Mouse (Mus musculus) liver, embryonic 11.5 days (tissue): ENCODE results near the gene Calhm3. TPM values are rescaled to one million over a fixed set of nuclear protein-coding genes. Genes with fewer than 3 reads are reported as not detected.

Source experiments
- ATAC-seq: fragments of 200-750 bp; cut with Nextera tagmentation; replicated peaks from 2 replicates; pipeline ENCODE4 v1.8.0; 2017; ENCODE audit warnings: moderate number of reproducible peaks, mild to moderate bottlenecking, moderate TSS enrichment, moderate library complexity; ENCODE audit not compliant: low FRiP score
- DNase-seq: peaks from one replicate; pipeline ENCODE4 v3.0.0-alpha.2; 2017; ENCODE audit warnings: low spot score
- H3K27ac ChIP-seq: fragments of 300-500 bp; sonication (generic); 2 replicates; pipeline ENCODE4 v1.5.1; 2014; ENCODE audit warnings: mild to moderate bottlenecking, low read depth, low read length, control low read depth
- H3K27me3 ChIP-seq: fragments of 300-500 bp; sonication (generic); replicated peaks from 2 replicates; pipeline ENCODE4 v1.6.1; 2014; ENCODE audit warnings: low read length, mixed read lengths; ENCODE audit not compliant: control insufficient read depth, insufficient read depth
- H3K36me3 ChIP-seq: fragments of 300-500 bp; sonication (generic); 2 replicates; pipeline ENCODE4 v1.6.1; 2014; ENCODE audit warnings: mild to moderate bottlenecking, low read length, moderate library complexity, mixed read lengths; ENCODE audit not compliant: control insufficient read depth, insufficient read depth
- H3K4me1 ChIP-seq: fragments of 300-500 bp; sonication (generic); replicated peaks from 2 replicates; pipeline ENCODE4 v1.6.1; 2014; ENCODE audit warnings: low read length, mixed read lengths; ENCODE audit not compliant: control insufficient read depth, insufficient read depth
- H3K4me2 ChIP-seq: fragments of 300-500 bp; sonication (generic); 2 replicates; pipeline ENCODE4 v1.6.1; 2014; ENCODE audit warnings: mild to moderate bottlenecking, control low read depth, moderate library complexity
- H3K4me3 ChIP-seq: fragments of 300-500 bp; sonication (generic); 2 replicates; pipeline ENCODE4 v1.5.1; 2014; ENCODE audit warnings: low read depth, low read length, control low read depth
- H3K9ac ChIP-seq: fragments of 300-500 bp; sonication (generic); 2 replicates; pipeline ENCODE4 v1.6.1; 2014; ENCODE audit warnings: low read depth, low read length, control low read depth
- H3K9me3 ChIP-seq: fragments of 300-500 bp; sonication (generic); 2 replicates; pipeline ENCODE4 v1.6.1; 2016; ENCODE audit warnings: low read length, inconsistent platforms, mixed read lengths; ENCODE audit not compliant: control insufficient read depth
- WGBS: fragments of 180-500 bp; shearing (Covaris S2); extraction: QIAGEN DNeasy Blood & Tissue Kit; methylation state at CpG from one replicate; pipeline ENCODE4 v1.1.7; 2014; 5-methylcytosine and 5-hydroxymethylcytosine counted together
- polyA plus RNA-seq: library from polyadenylated mRNA; unstranded; fragments of >200 nt; fragmentation: Nextera tagmentation; extraction: Ambion mirVana; gene quantifications from 2 replicates; pipeline ENCODE4 v1.2.1, GENCODE M21; 2014

Gene Calhm3
- polyA plus RNA-seq, 1 experiment from 2014 or later = not detected

- Histone ChIP-seq H3K4me3 (peak within 1 kb of the TSS; percentile 50), H3K27me3 (peaks cover 13% of the 10 kb centered on the region), H3K4me2 (peak within 1 kb of the TSS; percentile 69), H3K9me3 (no peaks in the 10 kb centered on the region), H3K9ac (peak within 1 kb of the TSS; percentile 59), H3K4me1 (peaks cover 22% of the 10 kb centered on the region), H3K36me3 (no peaks in the 10 kb centered on the region; the same call in 1 of the 2 replicates), H3K27ac (peak within 1 kb of the TSS; percentile 62)
- peak; percentile 54; the same call in 1 of the 2 replicates for ATAC-seq
- peak; percentile 57 for DNase-seq
- 2% methylated on average over 28 of the region's 28 CpGs for WGBS
Observed at GRCm38 (mm10) chr19:47137771-47138421, 19.7 kb downstream of the Calhm3 start, which contains the start of gene Calhm2. Calhm2 (minus strand) TSS chr19:47138294.

GRCm38 (mm10) chr19:47137051-47137581, 20.4 kb downstream of the Calhm3 start:
- WGBS = 13% methylated on average over 6 of the region's 6 CpGs
- peak overlapping the region; percentile 50 for H3K4me3 ChIP-seq
- H3K4me1 ChIP-seq = peaks cover 26% of the 10 kb centered on the region
- H3K36me3 ChIP-seq = peaks cover 1% of the 10 kb centered on the region; the same call in 1 of the 2 replicates
- no peaks in the 10 kb centered on the region for H3K9me3 ChIP-seq
- peak overlapping the region; percentile 62; the same call in 1 of the 2 replicates for H3K27ac ChIP-seq
- H3K27me3 ChIP-seq = peaks cover 13% of the 10 kb centered on the region
- H3K4me2 ChIP-seq = peak overlapping the region; percentile 69
- DNase-seq (no peak), ATAC-seq (peak; percentile 56)
- peak overlapping the region; percentile 59 for H3K9ac ChIP-seq

GRCm38 (mm10) chr19:47136170-47136569, 21.4 kb downstream of the Calhm3 start:
- DNase-seq (no peak), ATAC-seq (no peak)
- H3K27me3 ChIP-seq = peaks cover 13% of the 10 kb centered on the region
- H3K36me3 ChIP-seq = peaks cover 7% of the 10 kb centered on the region; the same call in 1 of the 2 replicates
- no peaks in the 10 kb centered on the region for H3K9me3 ChIP-seq
- WGBS = 84% methylated on average over 5 of the region's 5 CpGs
- no peak overlapping the region for H3K9ac ChIP-seq
- no peak overlapping the region for H3K4me3 ChIP-seq
- H3K27ac ChIP-seq = no peak overlapping the region
- peaks cover 26% of the 10 kb centered on the region for H3K4me1 ChIP-seq
- H3K4me2 ChIP-seq = peak overlapping the region; percentile 1; the same call in 1 of the 2 replicates

- H3K4me3 ChIP-seq = no peak overlapping the region
- H3K9me3 ChIP-seq = no peaks in the 10 kb centered on the region
- H3K4me1 ChIP-seq = peaks cover 26% of the 10 kb centered on the region
- H3K9ac ChIP-seq = no peak overlapping the region
- no peak overlapping the region for H3K4me2 ChIP-seq
- peaks cover 8% of the 10 kb centered on the region; the same call in 1 of the 2 replicates for H3K36me3 ChIP-seq
- WGBS = 88% methylated on average over 17 of the region's 17 CpGs
- H3K27ac ChIP-seq = no peak overlapping the region
- ATAC-seq (no peak), DNase-seq (no peak)
- peaks cover 11% of the 10 kb centered on the region for H3K27me3 ChIP-seq
Observed at GRCm38 (mm10) chr19:47135568-47135967, 22.0 kb downstream of the Calhm3 start.

- no peak overlapping the region for H3K4me2 ChIP-seq
- ATAC-seq = peak; percentile 30; the same call in 1 of the 2 replicates
- H3K4me3 ChIP-seq = no peak overlapping the region
- no peaks in the 10 kb centered on the region for H3K9me3 ChIP-seq
- H3K27ac ChIP-seq = no peak overlapping the region; the same call in none of the 2 replicates
- peaks cover 5% of the 10 kb centered on the region; the same call in 1 of the 2 replicates for H3K27me3 ChIP-seq
- 43% methylated on average over 7 of the region's 7 CpGs for WGBS
- peaks cover 32% of the 10 kb centered on the region for H3K36me3 ChIP-seq
- no peak overlapping the region for H3K9ac ChIP-seq
- peaks cover 23% of the 10 kb centered on the region for H3K4me1 ChIP-seq
- no peak for DNase-seq
Observed at GRCm38 (mm10) chr19:47133161-47133560, 24.4 kb downstream of the Calhm3 start.

GRCm38 (mm10) chr19:47130551-47131125, 26.9 kb downstream of the Calhm3 start:
- no peak overlapping the region for H3K4me2 ChIP-seq
- no peak overlapping the region for H3K9ac ChIP-seq
- no peaks in the 10 kb centered on the region for H3K9me3 ChIP-seq
- ATAC-seq (no peak), DNase-seq (no peak)
- peaks cover 8% of the 10 kb centered on the region for H3K4me1 ChIP-seq
- peaks cover 47% of the 10 kb centered on the region for H3K36me3 ChIP-seq
- H3K4me3 ChIP-seq = no peak overlapping the region
- H3K27ac ChIP-seq = no peak overlapping the region
- H3K27me3 ChIP-seq = no peaks in the 10 kb centered on the region
- WGBS = 94% methylated on average over 15 of the region's 15 CpGs

GRCm38 (mm10) chr19:47128835-47129234, 28.7 kb downstream of the Calhm3 start:
- ATAC-seq (no peak), DNase-seq (no peak)
- Histone ChIP-seq H3K4me1 (peaks cover 8% of the 10 kb centered on the region), H3K4me3 (no peak overlapping the region), H3K9ac (no peak overlapping the region), H3K9me3 (no peaks in the 10 kb centered on the region), H3K4me2 (no peak overlapping the region), H3K36me3 (peaks cover 57% of the 10 kb centered on the region), H3K27ac (no peak overlapping the region), H3K27me3 (no peaks in the 10 kb centered on the region)
- 89% methylated on average over 11 of the region's 11 CpGs for WGBS

GRCm38 (mm10) chr19:47128164-47128563, 29.4 kb downstream of the Calhm3 start:
- H3K27me3 ChIP-seq = no peaks in the 10 kb centered on the region
- no peaks in the 10 kb centered on the region for H3K9me3 ChIP-seq
- peaks cover 7% of the 10 kb centered on the region for H3K4me1 ChIP-seq
- H3K27ac ChIP-seq = no peak overlapping the region
- WGBS = 96% methylated on average over 10 of the region's 10 CpGs
- no peak overlapping the region for H3K4me3 ChIP-seq
- H3K4me2 ChIP-seq = no peak overlapping the region
- ATAC-seq (no peak), DNase-seq (no peak)
- H3K36me3 ChIP-seq = peaks cover 57% of the 10 kb centered on the region
- H3K9ac ChIP-seq = no peak overlapping the region
